Mouse (Mus musculus) lung, postnatal 0 days (tissue): Measurements from ENCODE around the gene Hira.

ENCODE experiments used
- CTCF ChIP-seq: IDR thresholded peaks from 2 replicates; pipeline ENCODE4 v1.5.1; 2016; ENCODE audit warnings: antibody characterized with exemption, mild to moderate bottlenecking
- EP300 ChIP-seq: IDR thresholded peaks from 2 replicates; pipeline ENCODE4 v1.6.1; 2016; ENCODE audit warnings: antibody characterized with exemption, mild to moderate bottlenecking, control low read depth

DNA sequence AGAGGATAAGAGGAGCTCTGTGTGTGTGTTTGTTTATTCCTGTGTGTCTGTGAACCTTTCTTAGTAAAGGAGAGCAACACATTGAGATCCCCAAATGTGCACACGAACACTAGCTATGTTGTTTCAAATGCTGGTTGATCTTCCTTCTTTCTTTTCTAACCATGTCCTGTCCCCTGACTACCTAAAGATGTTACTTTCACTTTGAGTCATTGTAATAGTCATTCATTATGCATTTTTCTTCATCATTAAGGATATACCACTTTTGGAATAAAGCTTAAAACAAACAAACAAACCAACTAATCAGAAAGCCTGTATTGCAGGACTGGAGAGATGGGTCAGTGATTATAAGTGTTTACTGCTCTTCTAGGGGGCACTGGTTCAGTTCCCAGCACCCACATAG is 28.8 kb downstream of the Hira start:
- no peak for TF ChIP-seq CTCF
- TF ChIP-seq EP300: no peak
